Comparison of ENCODE assay signal across 6 mouse cellular contexts in genomic region chr10:94465646-94466045, GRCm38 (mm10).
"Had no signal": no experiment of that assay in that cellular context is flagged by ENCODE, and none has a peak within 500 bp of the region (broad histone marks: within the 10 kb centered on the region; RNA-seq: fewer than 3 reads in every experiment).

No protein-coding gene starts in this region.

- H3K27ac ChIP-seq: liver, embryonic 13.5 days had no signal

- H3K4me3 ChIP-seq: liver, embryonic 13.5 days; stomach, embryonic 15.5 days had no signal

- H3K4me2 ChIP-seq: liver, embryonic 13.5 days; midbrain, embryonic 11.5 days; stomach, embryonic 15.5 days had no signal

- H3K36me3 ChIP-seq: liver, embryonic 13.5 days; stomach, embryonic 15.5 days had no signal

- H3K9ac ChIP-seq: liver, embryonic 13.5 days; stomach, embryonic 15.5 days had no signal

- DNase-seq: kidney, adult 9 months; liver, embryonic 13.5 days; midbrain, embryonic 14.5 days; thymus, postnatal 25 days had no signal

- H3K27me3 ChIP-seq: liver, embryonic 13.5 days; stomach, embryonic 15.5 days had no signal

- H3K4me1 ChIP-seq: liver, embryonic 13.5 days had no signal

- H3K9me3 ChIP-seq: liver, embryonic 13.5 days; stomach, embryonic 15.5 days had no signal
